ENCODE assay signal across 13 mouse cellular contexts in the genomic region with DNA sequence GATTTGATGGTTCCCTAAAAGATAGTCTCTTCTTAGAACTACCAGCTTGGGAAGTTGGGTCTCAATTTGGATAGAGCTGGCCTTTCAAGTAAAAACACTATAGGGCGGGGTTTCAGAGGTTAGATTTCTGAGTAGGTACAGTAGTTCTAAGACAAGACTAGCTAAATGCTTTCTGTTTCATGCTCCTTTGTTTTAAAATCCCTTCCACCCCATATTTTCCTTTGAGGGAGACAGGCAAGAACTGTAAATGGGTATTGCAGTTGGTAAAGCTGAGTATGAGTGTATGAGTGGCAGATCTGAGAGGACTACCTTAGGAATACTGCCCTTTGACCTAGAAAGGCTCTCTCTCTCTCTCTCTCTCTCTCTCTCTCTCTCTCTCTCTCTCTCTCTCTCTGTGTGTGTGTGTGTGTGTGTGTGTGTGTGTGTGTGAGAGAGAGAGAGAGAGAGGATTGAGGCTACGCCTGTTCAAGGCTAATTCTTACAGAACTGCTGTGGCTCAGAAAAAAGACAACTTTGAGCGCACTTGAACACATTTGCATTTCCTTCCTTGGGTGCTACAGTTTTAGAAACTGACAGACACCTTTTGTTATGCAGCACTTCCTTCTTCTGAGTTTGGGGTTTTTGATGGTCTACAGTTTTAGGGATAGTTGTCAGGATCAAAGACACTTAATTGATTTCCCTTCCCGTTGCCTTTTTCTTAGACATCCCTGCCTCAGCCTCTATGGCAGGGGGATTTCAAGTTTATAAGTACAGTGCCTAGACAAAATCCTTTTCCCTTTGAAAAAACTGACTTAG. TPM values are rescaled to one million over a fixed set of nuclear protein-coding genes. Genes with fewer than 3 reads are reported as not detected.
A peak's percentile ranks its signal among the peaks of the same experiment; 100 is the strongest.
DNase-seq lines count a peak whose midpoint lies in the region; ATAC-seq and TF ChIP-seq lines count a peak whose summit lies in the region.
"Had no signal": no experiment of that assay in that cellular context is flagged by ENCODE, and none has a peak within 500 bp of the region (broad histone marks: within the 10 kb centered on the region; RNA-seq: fewer than 3 reads in every experiment).

No protein-coding gene starts in this region.

- no peak overlapping the region for H3K27ac ChIP-seq in hindbrain, embryonic 15.5 days (replicated peaks)
- no peak overlapping the region for H3K27ac ChIP-seq in hindbrain, embryonic 14.5 days
- no peak overlapping the region for H3K27ac ChIP-seq in neural tube, embryonic 13.5 days (replicated peaks)
- 0 out of 2 replicates have a peak overlapping the region, but pooled peaks have one; percentile 2 for H3K27ac ChIP-seq in liver, postnatal 0 days (ENCODE audit: low read depth)

- 86% methylated on average over 4 of the region's 4 CpGs for WGBS in hindbrain, embryonic 15.5 days
- 87% methylated on average over 4 of the region's 4 CpGs for WGBS in hindbrain, embryonic 14.5 days
- WGBS in neural tube, embryonic 13.5 days, result 77% methylated on average over 4 of the region's 4 CpGs
- WGBS in liver, postnatal 0 days (ENCODE audit: insufficient replicate concordance), result 62% methylated on average over 4 of the region's 4 CpGs

- peaks cover 9% of the 10 kb centered on the region; the same call in 1 of the 2 replicates for H3K36me3 ChIP-seq in hindbrain, embryonic 15.5 days
- H3K36me3 ChIP-seq in hindbrain, embryonic 14.5 days (replicated peaks; ENCODE audit: control insufficient read depth, insufficient read depth), result peaks cover 17% of the 10 kb centered on the region; the same call in 1 of the 2 replicates
- H3K36me3 ChIP-seq in neural tube, embryonic 13.5 days, result peaks cover 18% of the 10 kb centered on the region
- peaks cover 20% of the 10 kb centered on the region for H3K36me3 ChIP-seq in liver, postnatal 0 days (replicated peaks; ENCODE audit: insufficient read depth, low read length)

- 0 out of 2 replicates have a peak overlapping the region, but pooled peaks have one; percentile 9 for H3K4me2 ChIP-seq in hindbrain, embryonic 15.5 days
- no peak overlapping the region for H3K4me2 ChIP-seq in hindbrain, embryonic 14.5 days (replicated peaks)
- no peak overlapping the region for H3K4me2 ChIP-seq in neural tube, embryonic 13.5 days
- H3K4me2 ChIP-seq in liver, postnatal 0 days (ENCODE audit: low read depth, low read length), result peak overlapping the region; percentile 91; the same call in 1 of the 2 replicates

- no peak overlapping the region for H3K4me3 ChIP-seq in hindbrain, embryonic 15.5 days
- H3K4me3 ChIP-seq in hindbrain, embryonic 14.5 days (replicated peaks; ENCODE audit: low read length), result no peak overlapping the region
- no peak overlapping the region for H3K4me3 ChIP-seq in neural tube, embryonic 13.5 days
- H3K4me3 ChIP-seq in liver, postnatal 0 days (ENCODE audit: low read depth, low read length), result no peak overlapping the region

- peaks cover 40% of the 10 kb centered on the region for H3K4me1 ChIP-seq in hindbrain, embryonic 15.5 days (replicated peaks)
- peaks cover 22% of the 10 kb centered on the region for H3K4me1 ChIP-seq in hindbrain, embryonic 14.5 days (replicated peaks; ENCODE audit: control insufficient read depth, insufficient read depth, low read length)
- peaks cover 46% of the 10 kb centered on the region for H3K4me1 ChIP-seq in neural tube, embryonic 13.5 days (replicated peaks)
- H3K4me1 ChIP-seq in liver, postnatal 0 days (ENCODE audit: insufficient read depth), result peaks cover 32% of the 10 kb centered on the region

- H3K9ac ChIP-seq in hindbrain, embryonic 15.5 days, result no peak overlapping the region
- H3K9ac ChIP-seq in hindbrain, embryonic 14.5 days, result no peak overlapping the region
- H3K9ac ChIP-seq in neural tube, embryonic 13.5 days, result peak overlapping the region; percentile 22; the same call in 1 of the 2 replicates
- H3K9ac ChIP-seq in liver, postnatal 0 days (replicated peaks), result no peak overlapping the region

- no peaks in the 10 kb centered on the region for H3K27me3 ChIP-seq in hindbrain, embryonic 15.5 days
- H3K27me3 ChIP-seq in hindbrain, embryonic 14.5 days (ENCODE audit: control insufficient read depth, insufficient read depth, low read length), result no peaks in the 10 kb centered on the region
- no peaks in the 10 kb centered on the region for H3K27me3 ChIP-seq in neural tube, embryonic 13.5 days
- H3K27me3 ChIP-seq in liver, postnatal 0 days (ENCODE audit: insufficient read depth, low read length), result no peaks in the 10 kb centered on the region

- no peak for TF ChIP-seq EP300 in liver, postnatal 0 days (IDR thresholded peaks at IDR 0.05; ENCODE audit: low read depth)

- no peak for ATAC-seq in hindbrain, embryonic 15.5 days (ENCODE audit: low FRiP score, low read depth)
- ATAC-seq in hindbrain, embryonic 14.5 days (ENCODE audit: low FRiP score), result no peak
- no peak for ATAC-seq in neural tube, embryonic 13.5 days (ENCODE audit: low read depth)
- no peak for ATAC-seq in liver, postnatal 0 days
- ATAC-seq in frontal cortex, adult (ENCODE audit: low TSS enrichment), result no peak

- H3K9me3 ChIP-seq in hindbrain, embryonic 15.5 days, result no peaks in the 10 kb centered on the region
- no peaks in the 10 kb centered on the region for H3K9me3 ChIP-seq in hindbrain, embryonic 14.5 days (ENCODE audit: control insufficient read depth, low read length)
- H3K9me3 ChIP-seq in neural tube, embryonic 13.5 days, result no peaks in the 10 kb centered on the region
- no peaks in the 10 kb centered on the region for H3K9me3 ChIP-seq in liver, postnatal 0 days (ENCODE audit: low read length)
- H3K9me3 ChIP-seq: G1E had no signal

- no peak for DNase-seq in hindbrain, embryonic 14.5 days (ENCODE audit: low spot score)
- DNase-seq in neural tube, embryonic 10.5 days (ENCODE audit: extremely low spot score, low spot score), result no peak
- DNase-seq in R1 (ENCODE audit: low read depth, low spot score), result peak; percentile 76
- no peak for DNase-seq in liver, postnatal 0 days
- DNase-seq in kidney, adult 11 months, result no peak
- DNase-seq: heart, postnatal 4 days; kidney, postnatal 36 days; lung, adult 2 months; spleen, adult 18-20 months had no signal

- no peak for TF ChIP-seq CTCF in liver, postnatal 0 days (IDR thresholded peaks at IDR 0.05; ENCODE audit: low read depth)

RNA-seq across cellular contexts. Expression of a gene that starts 3.3 kb away (rescaled TPM):
- 43.8 and 46.4 TPM in 2 replicates for polyA plus RNA-seq in hindbrain, embryonic 15.5 days (2015; fragmentation: Nextera tagmentation; extraction: Ambion mirVana)
- polyA plus RNA-seq in hindbrain, embryonic 14.5 days (2014; fragmentation: Nextera tagmentation; extraction: Ambion mirVana), result 62.1 and 73.4 TPM in 2 replicates
- 35.4 and 37.0 TPM in 2 replicates for polyA plus RNA-seq in neural tube, embryonic 13.5 days (2015; fragmentation: Nextera tagmentation; extraction: Ambion mirVana)
- polyA plus RNA-seq in liver, postnatal 0 days (2015; fragmentation: Nextera tagmentation; extraction: Ambion mirVana), result 6.5 and 6.9 TPM in 2 replicates

Comparison
In these comparisons a context has a peak if more than half of its experiments do, and no peak if none do; other contexts are left out.
1. H3K4me2 ChIP-seq: peak in hindbrain, embryonic 15.5 days (single experiment) and liver, postnatal 0 days (single experiment); none in hindbrain, embryonic 14.5 days (single experiment) and neural tube, embryonic 13.5 days (single experiment).